In genomic region chr5:131548932-131549563, GRCm38 (mm10) we compare ENCODE assay signal across 9 mouse cellular contexts.
DNase-seq lines count a peak whose midpoint lies in the region; ATAC-seq lines count a peak whose summit lies in the region.
"Had no signal": no experiment of that assay in that cellular context is flagged by ENCODE, and none has a peak within 500 bp of the region (broad histone marks: within the 10 kb centered on the region; RNA-seq: fewer than 3 reads in every experiment).

No protein-coding gene starts in this region.

- peaks cover 19% of the 10 kb centered on the region for H3K27me3 ChIP-seq in hindbrain, embryonic 10.5 days (ENCODE audit: insufficient read depth, poor library complexity, severe bottlenecking)
- H3K27me3 ChIP-seq in hindbrain, embryonic 11.5 days (ENCODE audit: control insufficient read depth, insufficient read depth, low read length) = no peaks in the 10 kb centered on the region
- H3K27me3 ChIP-seq in hindbrain, embryonic 12.5 days = 0 out of 2 replicates have a peak, but pooled peaks cover under 1% of the 10 kb centered on the region
- H3K27me3 ChIP-seq in liver, embryonic 11.5 days (replicated peaks; ENCODE audit: control insufficient read depth, insufficient read depth, low read length) = no peaks in the 10 kb centered on the region

- 44% methylated on average over 17 of the region's 17 CpGs for WGBS in hindbrain, embryonic 10.5 days
- WGBS in hindbrain, embryonic 11.5 days = 24% methylated on average over 17 of the region's 17 CpGs
- WGBS in hindbrain, embryonic 12.5 days = 21% methylated on average over 17 of the region's 17 CpGs
- WGBS in liver, embryonic 11.5 days = 59% methylated on average over 17 of the region's 17 CpGs

- peaks cover 25% of the 10 kb centered on the region for H3K4me1 ChIP-seq in hindbrain, embryonic 10.5 days (replicated peaks)
- peaks cover 3% of the 10 kb centered on the region; the same call in 1 of the 2 replicates for H3K4me1 ChIP-seq in hindbrain, embryonic 11.5 days (replicated peaks; ENCODE audit: control insufficient read depth, insufficient read depth, low read length)
- peaks cover 23% of the 10 kb centered on the region for H3K4me1 ChIP-seq in hindbrain, embryonic 12.5 days
- no peaks in the 10 kb centered on the region for H3K4me1 ChIP-seq in liver, embryonic 11.5 days (replicated peaks; ENCODE audit: control insufficient read depth, insufficient read depth, low read length)

- H3K9me3 ChIP-seq in hindbrain, embryonic 10.5 days = 0 out of 2 replicates have a peak, but pooled peaks cover 4% of the 10 kb centered on the region
- H3K9me3 ChIP-seq in hindbrain, embryonic 11.5 days (ENCODE audit: control insufficient read depth, low read length) = no peaks in the 10 kb centered on the region
- H3K9me3 ChIP-seq in hindbrain, embryonic 12.5 days (replicated peaks) = no peaks in the 10 kb centered on the region
- no peaks in the 10 kb centered on the region for H3K9me3 ChIP-seq in liver, embryonic 11.5 days (ENCODE audit: control insufficient read depth, low read length)

- no peak overlapping the region for H3K4me2 ChIP-seq in hindbrain, embryonic 11.5 days (replicated peaks; ENCODE audit: low read depth, low read length)
- 0 out of 2 replicates have a peak overlapping the region, but pooled peaks have one; percentile 3 for H3K4me2 ChIP-seq in hindbrain, embryonic 12.5 days (replicated peaks)
- H3K4me2 ChIP-seq in liver, embryonic 11.5 days = no peak overlapping the region

- H3K9ac ChIP-seq in hindbrain, embryonic 11.5 days (ENCODE audit: low read depth, low read length) = no peak overlapping the region
- no peak overlapping the region for H3K9ac ChIP-seq in hindbrain, embryonic 12.5 days
- H3K9ac ChIP-seq in liver, embryonic 11.5 days (ENCODE audit: low read depth, low read length) = no peak overlapping the region

- DNase-seq in hindbrain, embryonic 10.5 days (ENCODE audit: low spot score) = no peak
- DNase-seq in hindbrain, embryonic 11.5 days (ENCODE audit: low spot score) = no peak
- peak; percentile 71 for DNase-seq in embryo, embryonic 10.5 days (ENCODE audit: low spot score)
- DNase-seq in neural tube, embryonic 10.5 days (ENCODE audit: extremely low spot score, low spot score) = peak; percentile 45
- DNase-seq in testis, postnatal 14 days (ENCODE audit: low spot score) = no peak
- DNase-seq in heart, adult 18-20 months = no peak
- DNase-seq in liver, embryonic 11.5 days (ENCODE audit: low spot score) = no peak

- no peak overlapping the region for H3K4me3 ChIP-seq in hindbrain, embryonic 10.5 days
- no peak overlapping the region for H3K4me3 ChIP-seq in hindbrain, embryonic 11.5 days (ENCODE audit: low read depth, low read length)
- no peak overlapping the region for H3K4me3 ChIP-seq in hindbrain, embryonic 12.5 days
- H3K4me3 ChIP-seq in liver, embryonic 11.5 days (ENCODE audit: low read depth, low read length) = no peak overlapping the region

- no peak for ATAC-seq in hindbrain, embryonic 11.5 days (ENCODE audit: low FRiP score)
- 0 out of 2 replicates have a peak, but pooled peaks have one; percentile 43 for ATAC-seq in hindbrain, embryonic 12.5 days (ENCODE audit: low FRiP score)
- ATAC-seq in liver, embryonic 11.5 days (replicated peaks; ENCODE audit: low FRiP score) = no peak
- ATAC-seq: intestine, postnatal 0 days had no signal

- H3K27ac ChIP-seq in hindbrain, embryonic 10.5 days = peak overlapping the region; percentile 29
- no peak overlapping the region for H3K27ac ChIP-seq in hindbrain, embryonic 11.5 days (ENCODE audit: low read depth, low read length)
- H3K27ac ChIP-seq in hindbrain, embryonic 12.5 days = peak overlapping the region; percentile 65; the same call in 1 of the 2 replicates
- no peak overlapping the region for H3K27ac ChIP-seq in liver, embryonic 11.5 days (ENCODE audit: low read depth, low read length)

- 0 out of 2 replicates have a peak, but pooled peaks cover 5% of the 10 kb centered on the region for H3K36me3 ChIP-seq in hindbrain, embryonic 10.5 days
- H3K36me3 ChIP-seq in hindbrain, embryonic 11.5 days (ENCODE audit: control insufficient read depth, insufficient read depth, low read length) = no peaks in the 10 kb centered on the region
- peaks cover 3% of the 10 kb centered on the region; the same call in 1 of the 2 replicates for H3K36me3 ChIP-seq in hindbrain, embryonic 12.5 days
- no peaks in the 10 kb centered on the region for H3K36me3 ChIP-seq in liver, embryonic 11.5 days (ENCODE audit: control insufficient read depth, insufficient read depth, low read length)

Comparison
In these comparisons a context has a peak if more than half of its experiments do, and no peak if none do; other contexts are left out.
1. H3K27ac ChIP-seq: peak in hindbrain, embryonic 10.5 days (single experiment) and hindbrain, embryonic 12.5 days (single experiment); none in hindbrain, embryonic 11.5 days (single experiment) and liver, embryonic 11.5 days (single experiment).
2. DNase-seq: peak in embryo, embryonic 10.5 days (single experiment) and neural tube, embryonic 10.5 days (single experiment); none in hindbrain, embryonic 10.5 days (single experiment), hindbrain, embryonic 11.5 days (single experiment), testis, postnatal 14 days (single experiment), heart, adult 18-20 months (0 of 2) and liver, embryonic 11.5 days (single experiment).